Mouse (Mus musculus) left cerebral cortex, postnatal 14 days (tissue): ENCODE results near the gene Foxr1. TPM values are rescaled to one million over a fixed set of nuclear protein-coding genes. Genes with fewer than 3 reads are reported as not detected.
A peak's percentile ranks its signal among the peaks of the same experiment; 100 is the strongest.

Experiments
- DNase-seq, 2 experiments: peaks; one replicate each; pipeline ENCODE4 v3.0.0; 2021 to 2022; ENCODE audit warnings: low spot score in 2 of 2, mixed read lengths in 1 of 2
- intact Hi-C: fragments of 180-260 bp; cut with DNase I; formaldehyde crosslinking; loops from one replicate; pipeline ENCODE4 v1.15.1; 2025
- microRNA-seq, 2 experiments: library from miRNA; unstranded; fragments of <30 nt; microRNA quantifications; one replicate each; pipeline ENCODE4 v1.2.0; 2022
- total RNA-seq, 2 experiments: library from RNA; stranded (reverse); gene quantifications; 2 replicates each; pipeline ENCODE4 v1.2.3; 2021

The Foxr1 gene
- total RNA-seq, 2 experiments from 2014 or later: not detected

DNA sequence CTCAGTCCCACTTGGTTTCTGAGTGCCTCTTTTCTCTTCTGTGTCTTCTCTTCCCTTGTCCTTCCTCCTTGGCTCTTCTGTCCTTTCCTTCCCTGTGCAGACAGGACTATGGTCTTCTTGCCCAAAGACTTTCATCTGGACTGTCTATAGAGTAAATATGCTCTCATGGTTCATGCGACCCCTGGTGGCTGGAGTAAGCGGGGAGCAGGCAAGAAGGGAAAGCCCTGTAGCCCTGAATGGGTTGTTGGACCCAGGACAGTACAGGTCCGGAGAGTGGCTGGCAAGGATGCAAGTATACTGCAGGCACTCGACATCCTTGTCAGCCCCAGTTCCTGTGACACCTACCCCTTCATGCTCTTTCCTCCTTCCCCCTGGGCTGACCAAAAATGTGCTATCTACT lies 49.5 kb downstream of the Foxr1 start:
- DNase-seq: peak; percentile 60 to 76
- intact Hi-C loops: loop anchor here (10.0 kb wide), 1 partner anchor 267 kb away; no protein-coding TSS in a partner anchor

- intact Hi-C loops: no loop called here
- peak; percentile 48 to 56 for DNase-seq
Observed at GRCm38 (mm10) chr9:44389273-44389672, 51.7 kb downstream of the Foxr1 start.

GRCm38 (mm10) chr9:44387221-44387620 lies 53.7 kb downstream of the Foxr1 start:
- intact Hi-C loops: no loop called here
- no peak for DNase-seq

DNA sequence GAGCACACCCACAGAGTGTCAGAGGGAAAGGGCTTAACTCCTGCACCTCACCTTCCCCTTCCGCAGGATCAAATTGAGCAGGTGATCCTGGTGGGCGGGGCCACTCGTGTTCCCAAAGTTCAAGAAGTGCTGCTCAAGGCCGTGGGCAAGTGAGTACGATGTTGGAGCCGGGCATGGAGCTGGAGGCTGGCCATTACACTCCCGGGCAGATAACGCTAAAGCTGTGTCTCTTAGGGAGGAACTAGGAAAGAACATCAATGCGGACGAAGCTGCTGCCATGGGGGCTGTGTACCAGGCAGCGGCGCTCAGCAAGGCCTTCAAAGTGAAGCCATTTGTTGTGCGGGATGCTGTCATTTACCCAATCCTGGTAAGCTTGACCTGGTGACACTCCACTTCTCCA lies 56.3 kb downstream of the Foxr1 start:
- DNase-seq: no peak
- intact Hi-C loops: no loop called here

Small RNA genes lying within 50 kb of the gene (microRNA-seq; reads per million reads assigned to microRNA genes)
- 1.6 to 1.7 reads per million in 2 experiments for gene Mir7085

Other genes with a start within 250 kb of the Foxr1 start
- gene Cbl, start 207.1 kb downstream of the Foxr1 start, total RNA-seq: 10 to 100 TPM; 44.9 to 48.9 TPM
- gene Ccdc153, start 200.5 kb downstream of the Foxr1 start, total RNA-seq: 1 to 10 TPM; 1.2 to 1.4 TPM
- under 1 TPM; 0.53 to 0.82 TPM for gene Pdzd3, start 189.7 kb downstream of the Foxr1 start, total RNA-seq
- gene Nlrx1, start 172.5 kb downstream of the Foxr1 start, total RNA-seq: 10 to 100 TPM; 11.4 to 11.6 TPM
- gene Abcg4, start 152.5 kb downstream of the Foxr1 start, total RNA-seq: 10 to 100 TPM; 62.2 to 67.9 TPM
- 10 to 100 TPM; 22.6 to 27.7 TPM for gene Hinfp, start 135.5 kb downstream of the Foxr1 start, total RNA-seq
- gene C2cd2l, start 120.9 kb downstream of the Foxr1 start, total RNA-seq: 100 to 1,000 TPM; 177 to 213 TPM
- gene Dpagt1, start 115.1 kb downstream of the Foxr1 start, total RNA-seq: 10 to 100 TPM; 14.8 to 14.9 TPM
- gene H2afx, start 106.4 kb downstream of the Foxr1 start, total RNA-seq: 10 to 100 TPM; 59.8 to 66.2 TPM
- 10 to 100 TPM; 18.3 to 20.2 TPM for gene Hmbs, start 96.9 kb downstream of the Foxr1 start, total RNA-seq
- gene Vps11, start 79.5 kb downstream of the Foxr1 start, total RNA-seq: 10 to 100 TPM; 44.2 to 44.6 TPM
- 100 to 1,000 TPM; 100 to 101 TPM for gene Hyou1, start 61.6 kb downstream of the Foxr1 start, total RNA-seq
- gene Slc37a4, start 44.3 kb downstream of the Foxr1 start, total RNA-seq: 10 to 100 TPM; 35.8 to 45.1 TPM
- gene Rps25, start 34.0 kb downstream of the Foxr1 start, total RNA-seq: 100 to 1,000 TPM; 572 to 612 TPM
- 10 to 100 TPM; 68.5 to 74.8 TPM for gene Trappc4, start 33.5 kb downstream of the Foxr1 start, total RNA-seq
- 10 to 100 TPM; 16.2 to 21.2 TPM for gene Ccdc84, start 22.6 kb downstream of the Foxr1 start, total RNA-seq
- not detected for gene Upk2, start 13.8 kb upstream of the Foxr1 start, total RNA-seq
- gene Bcl9l, start 41.7 kb upstream of the Foxr1 start, total RNA-seq: 10 to 100 TPM; 76.2 to 84.8 TPM
- gene Cxcr5, start 120.7 kb upstream of the Foxr1 start, total RNA-seq: not detected
- gene Ddx6, start 163.8 kb upstream of the Foxr1 start, total RNA-seq: 100 to 1,000 TPM; 110 to 112 TPM
- gene Treh, start 232.1 kb upstream of the Foxr1 start, total RNA-seq: not detected